Comparison of ENCODE assay signal across 15 mouse cellular contexts in the genomic region with DNA sequence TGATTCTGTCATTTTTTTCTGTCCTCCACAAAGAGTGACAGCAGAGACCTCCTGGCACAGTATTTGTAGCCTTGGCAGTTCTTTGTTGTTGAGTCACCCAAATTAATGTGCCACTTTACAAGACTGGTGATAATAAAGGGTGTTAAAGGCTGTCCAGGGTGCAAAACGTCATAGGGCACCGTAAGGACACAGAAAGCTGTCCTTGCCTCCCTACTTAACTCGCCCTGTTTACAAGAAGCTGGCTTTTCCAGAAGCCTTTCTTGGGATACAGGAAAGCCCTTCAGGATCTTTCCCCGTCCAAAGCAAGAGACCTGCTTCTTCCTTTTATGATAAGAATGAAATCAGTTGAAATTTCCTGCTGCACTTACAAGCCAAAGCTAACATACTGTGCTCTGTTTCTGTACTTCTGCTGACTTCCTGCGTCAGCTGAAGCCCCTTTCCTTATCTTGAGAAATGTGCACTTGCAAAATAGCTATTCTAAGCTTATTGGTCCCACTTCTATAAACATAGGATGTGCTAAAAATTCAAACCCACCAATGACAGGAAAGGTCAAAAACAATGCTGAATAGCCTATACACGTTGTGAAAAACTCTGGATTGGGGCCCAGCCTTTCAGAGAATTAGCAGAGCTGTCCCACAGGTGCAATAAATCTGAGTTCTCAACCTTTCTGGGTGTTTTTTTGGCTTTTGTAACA. TPM values are rescaled to one million over a fixed set of nuclear protein-coding genes. Genes with fewer than 3 reads are reported as not detected.
DNase-seq lines count a peak whose midpoint lies in the region; ATAC-seq and TF ChIP-seq lines count a peak whose summit lies in the region.
"Had no signal": no experiment of that assay in that cellular context is flagged by ENCODE, and none has a peak within 500 bp of the region (broad histone marks: within the 10 kb centered on the region; RNA-seq: fewer than 3 reads in every experiment).

No protein-coding gene starts in this region.

- no peaks in the 10 kb centered on the region for H3K9me3 ChIP-seq in kidney, embryonic 14.5 days (ENCODE audit: control insufficient read depth, low read length)
- H3K9me3 ChIP-seq in lung, postnatal 0 days (ENCODE audit: low read length) = no peaks in the 10 kb centered on the region
- no peaks in the 10 kb centered on the region for H3K9me3 ChIP-seq in heart, embryonic 14.5 days (ENCODE audit: control insufficient read depth, low read length)

- H3K9ac ChIP-seq in kidney, embryonic 14.5 days (ENCODE audit: low read depth, low read length) = no peak overlapping the region
- no peak overlapping the region for H3K9ac ChIP-seq in lung, postnatal 0 days (replicated peaks; ENCODE audit: low read depth)
- no peak overlapping the region for H3K9ac ChIP-seq in heart, embryonic 14.5 days (ENCODE audit: low read length)
- H3K9ac ChIP-seq: hindbrain, embryonic 14.5 days had no signal

- 47% methylated on average over 6 of the region's 6 CpGs for WGBS in kidney, embryonic 14.5 days
- WGBS in lung, postnatal 0 days = 18% methylated on average over 6 of the region's 6 CpGs
- 22% methylated on average over 6 of the region's 6 CpGs for WGBS in heart, embryonic 14.5 days

- no peaks in the 10 kb centered on the region for H3K4me1 ChIP-seq in kidney, embryonic 14.5 days (ENCODE audit: control insufficient read depth, insufficient read depth, low read length)
- peaks cover 6% of the 10 kb centered on the region; the same call in 1 of the 2 replicates for H3K4me1 ChIP-seq in lung, postnatal 0 days (ENCODE audit: insufficient read depth, low read depth, low read length)
- H3K4me1 ChIP-seq in heart, embryonic 14.5 days (ENCODE audit: control insufficient read depth in 2 of 2, insufficient read depth in 2 of 2, low read length in 2 of 2) = peaks cover 2 to 10% of the 10 kb centered on the region in 2 experiments; a peak in 2 of 4 replicates

- ATAC-seq in kidney, embryonic 14.5 days (ENCODE audit: low FRiP score, low TSS enrichment) = peak; percentile 49; the same call in 1 of the 2 replicates
- ATAC-seq in lung, postnatal 0 days = peak; percentile 87
- ATAC-seq in heart, embryonic 14.5 days (ENCODE audit: insufficient number of reproducible peaks, insufficient read depth, low FRiP score, low read depth) = peak; percentile 77; the same call in 1 of the 2 replicates
- ATAC-seq: forebrain, embryonic 16.5 days had no signal

- TF ChIP-seq EP300 in lung, postnatal 0 days (IDR thresholded peaks at IDR 0.05) = peak; percentile 91

- H3K27ac ChIP-seq in kidney, embryonic 14.5 days (ENCODE audit: low read depth, low read length) = no peak overlapping the region
- peak overlapping the region; percentile 61 for H3K27ac ChIP-seq in lung, postnatal 0 days (ENCODE audit: low read length)
- peak overlapping the region; percentile 62 to 73 for H3K27ac ChIP-seq in heart, embryonic 14.5 days (replicated peaks in 1 of 2; ENCODE audit: control insufficient read depth in 1 of 2, insufficient read depth in 1 of 2, low read depth in 2 of 2, low read length in 2 of 2)
- H3K27ac ChIP-seq: hindbrain, embryonic 14.5 days had no signal

- H3K36me3 ChIP-seq in kidney, embryonic 14.5 days (ENCODE audit: control insufficient read depth, insufficient read depth, low read length) = no peaks in the 10 kb centered on the region
- no peaks in the 10 kb centered on the region for H3K36me3 ChIP-seq in lung, postnatal 0 days (ENCODE audit: insufficient read depth, low read length)
- no peaks in the 10 kb centered on the region for H3K36me3 ChIP-seq in heart, embryonic 14.5 days (ENCODE audit: control insufficient read depth, insufficient read depth, low read length)

- no peak for TF ChIP-seq CTCF in lung, postnatal 0 days (IDR thresholded peaks at IDR 0.05)

- H3K27me3 ChIP-seq in kidney, embryonic 14.5 days (ENCODE audit: control insufficient read depth, insufficient read depth, low read length) = no peaks in the 10 kb centered on the region
- no peaks in the 10 kb centered on the region for H3K27me3 ChIP-seq in lung, postnatal 0 days (replicated peaks; ENCODE audit: insufficient read depth, low read length)
- no peaks in the 10 kb centered on the region for H3K27me3 ChIP-seq in heart, embryonic 14.5 days (ENCODE audit: control insufficient read depth, insufficient read depth, low read length)

- no peak overlapping the region for H3K4me2 ChIP-seq in kidney, embryonic 14.5 days (replicated peaks; ENCODE audit: low read depth, low read length)
- H3K4me2 ChIP-seq in lung, postnatal 0 days (replicated peaks; ENCODE audit: low read depth, low read length) = no peak overlapping the region
- H3K4me2 ChIP-seq in heart, embryonic 14.5 days (ENCODE audit: low read length) = no peak overlapping the region
- H3K4me2 ChIP-seq: hindbrain, embryonic 14.5 days had no signal

- no peak overlapping the region for H3K4me3 ChIP-seq in kidney, embryonic 14.5 days (ENCODE audit: low read length)
- H3K4me3 ChIP-seq in lung, postnatal 0 days (ENCODE audit: low read depth, low read length) = no peak overlapping the region
- no peak overlapping the region for H3K4me3 ChIP-seq in heart, embryonic 14.5 days (ENCODE audit: control insufficient read depth in 1 of 2, insufficient read depth in 1 of 2, low read depth in 1 of 2, low read length in 2 of 2)
- H3K4me3 ChIP-seq: myocyte had no signal

- DNase-seq in kidney, postnatal 25 days = no peak
- peak; percentile 75 for DNase-seq in lung, postnatal 0 days (ENCODE audit: low spot score)
- DNase-seq in lung, postnatal 14 days = no peak
- DNase-seq in lung, postnatal 36 days = peak; percentile 28
- DNase-seq in frontal cortex, adult 2 months (ENCODE audit: extremely low spot score in 1 of 2, low spot score in 1 of 2) = no peak
- no peak for DNase-seq in right cerebral cortex, adult 18-20 months
- DNase-seq: gastrocnemius, postnatal 25 days; kidney, adult 11 months; left cerebral cortex, postnatal 4 days; right cerebral cortex, postnatal 4 days had no signal

RNA-seq across cellular contexts. Expression of gene Sftpd, which starts 13.2 kb away (rescaled TPM):
- polyA plus RNA-seq in kidney, embryonic 14.5 days (2014; fragmentation: Nextera tagmentation; extraction: Ambion mirVana) = not detected in 2 replicates
- polyA plus RNA-seq in lung, postnatal 0 days (2015; fragmentation: Nextera tagmentation; extraction: Ambion mirVana) = 1,484 and 1,674 TPM in 2 replicates
- polyA plus RNA-seq in heart, embryonic 14.5 days (2014; fragmentation: Nextera tagmentation; extraction: Ambion mirVana) = not detected in 2 replicates
- not detected in 2 replicates for polyA plus RNA-seq in frontal cortex, adult 2 months (2012; rRNA removed)
- polyA plus RNA-seq: forebrain, embryonic 16.5 days; hindbrain, embryonic 14.5 days; myocyte had no signal

RNA-seq across cellular contexts. Expression of gene Mbl1, which starts 46.9 kb away (rescaled TPM):
- polyA plus RNA-seq in kidney, embryonic 14.5 days (2014; fragmentation: Nextera tagmentation; extraction: Ambion mirVana) = not detected in 2 replicates
- 0.76 and 1.3 TPM in 2 replicates for polyA plus RNA-seq in lung, postnatal 0 days (2015; fragmentation: Nextera tagmentation; extraction: Ambion mirVana)
- not detected in 2 replicates for polyA plus RNA-seq in heart, embryonic 14.5 days (2014; fragmentation: Nextera tagmentation; extraction: Ambion mirVana)
- polyA plus RNA-seq in frontal cortex, adult 2 months (2012; rRNA removed) = not detected in 2 replicates
- polyA plus RNA-seq: forebrain, embryonic 16.5 days; hindbrain, embryonic 14.5 days; myocyte had no signal

Comparison
In these comparisons a context has a peak if more than half of its experiments do, and no peak if none do; other contexts are left out.
1. DNase-seq: peak in lung, postnatal 0 days (single experiment) and lung, postnatal 36 days (single experiment); none in kidney, postnatal 25 days (0 of 2), lung, postnatal 14 days (single experiment), frontal cortex, adult 2 months (0 of 2) and right cerebral cortex, adult 18-20 months (single experiment).
2. RNA of gene Sftpd, which starts 13.2 kb away (polyA plus RNA-seq): 1,484 to 1,674 TPM in lung, postnatal 0 days; not detected in kidney, embryonic 14.5 days, not detected in heart, embryonic 14.5 days and not detected in frontal cortex, adult 2 months; every median in the first group is over 1,000 times any median in the second.
3. Peak in every context shown above with its lines, with median percentiles within 50 percentile points of each other: ATAC-seq.